Mouse (Mus musculus) inflammation-experienced regulatory T-cells (primary cell): Measurements from ENCODE around the gene Otogl. TPM values are rescaled to one million over a fixed set of nuclear protein-coding genes. Genes with fewer than 3 reads are reported as not detected.

ENCODE experiments used
- polyA plus RNA-seq, 2 experiments: library from polyadenylated mRNA; unstranded; fragments of 100-300 nt; shearing (Covaris generic); gene quantifications; one replicate each; pipeline ENCODE4 v1.2.1; 2017

Gene Otogl
- polyA plus RNA-seq, result under 1 TPM; 0.02 to 0.23 TPM

GRCm38 (mm10) chr10:107912084-107912573 lies at the start of gene Otogl:
TSS of gene Otogl (minus strand) at chr10:107912134.

GRCm38 (mm10) chr10:107719806-107720205 lies 192.1 kb downstream of the Otogl start, which contains the start of gene Ptprq:
TSS of gene Ptprq (minus strand) at chr10:107720051.

Other genes starting within 250 kb of the Otogl start
- gene Ptprq, start 192.1 kb downstream of the Otogl start, polyA plus RNA-seq, result under 1 TPM in 1 of 2 experiments, not detected in 1; 0.04 TPM